Mouse (Mus musculus) forebrain, embryonic 13.5 days (tissue): Measurements from ENCODE around the gene Rsrc1. TPM values are rescaled to one million over a fixed set of nuclear protein-coding genes. Genes with fewer than 3 reads are reported as not detected.
A peak's percentile ranks its signal among the peaks of the same experiment; 100 is the strongest.

ENCODE experiments used
- ATAC-seq: fragments of 200-750 bp; cut with Nextera tagmentation; 2 replicates; pipeline ENCODE4 v1.8.0; 2017
- H3K27ac ChIP-seq: fragments of 300-500 bp; sonication (generic); 2 replicates; pipeline ENCODE4 v1.5.1; 2015; ENCODE audit warnings: inconsistent platforms, mild to moderate bottlenecking, moderate library complexity
- H3K27me3 ChIP-seq: fragments of 300-500 bp; sonication (generic); 2 replicates; pipeline ENCODE4 v1.6.1; 2015; ENCODE audit warnings: mild to moderate bottlenecking, inconsistent platforms
- H3K36me3 ChIP-seq: fragments of 300-500 bp; sonication (generic); 2 replicates; pipeline ENCODE4 v1.6.1; 2015; ENCODE audit warnings: mild to moderate bottlenecking, inconsistent platforms; ENCODE audit not compliant: poor library complexity, severe bottlenecking
- H3K4me1 ChIP-seq: fragments of 300-500 bp; sonication (generic); 2 replicates; pipeline ENCODE4 v1.6.1; 2015; ENCODE audit warnings: inconsistent platforms
- H3K4me2 ChIP-seq: fragments of 300-500 bp; sonication (generic); 2 replicates; pipeline ENCODE4 v1.6.1; 2015; ENCODE audit warnings: inconsistent platforms, mild to moderate bottlenecking, moderate library complexity
- H3K4me3 ChIP-seq: fragments of 300-500 bp; sonication (generic); 2 replicates; pipeline ENCODE4 v1.5.1; 2015; ENCODE audit warnings: mild to moderate bottlenecking, inconsistent platforms
- H3K9ac ChIP-seq: fragments of 300-500 bp; sonication (generic); 2 replicates; pipeline ENCODE4 v1.6.1; 2015; ENCODE audit warnings: mild to moderate bottlenecking, inconsistent platforms
- H3K9me3 ChIP-seq: fragments of 300-500 bp; sonication (generic); replicated peaks from 2 replicates; pipeline ENCODE4 v1.6.1; 2016; ENCODE audit warnings: inconsistent platforms
- WGBS: fragments of 180-500 bp; shearing (Covaris S2); methylation state at CpG from one replicate; pipeline ENCODE4 v1.1.7; 2015; 5-methylcytosine and 5-hydroxymethylcytosine counted together
- polyA plus RNA-seq: library from polyadenylated mRNA; unstranded; fragments of >200 nt; fragmentation: Nextera tagmentation; extraction: Ambion mirVana; gene quantifications from 2 replicates; pipeline ENCODE4 v1.2.1, GENCODE M21; 2015

Gene Rsrc1
- polyA plus RNA-seq: 29.4 and 32.4 TPM in 2 replicates

- H3K9ac ChIP-seq: peak within 1 kb of the TSS; percentile 45
- peaks cover 29% of the 10 kb centered on the region for H3K4me1 ChIP-seq
- no peaks in the 10 kb centered on the region for H3K9me3 ChIP-seq
- H3K4me3 ChIP-seq: peak within 1 kb of the TSS; percentile 41
- peak within 1 kb of the TSS; percentile 61 for H3K4me2 ChIP-seq
- no peaks in the 10 kb centered on the region for H3K36me3 ChIP-seq
- under 1% methylated on average over 40 of the region's 62 CpGs for WGBS
- ATAC-seq: peak; percentile 8; the same call in 1 of the 2 replicates
- H3K27me3 ChIP-seq: peaks cover 81% of the 10 kb centered on the region
- no peak within 1 kb of the TSS for H3K27ac ChIP-seq
These were observed at the start of gene Rsrc1 for GRCm38 (mm10) chr3:66981101-66981661. Rsrc1 (plus strand) TSS chr3:66981390.

GRCm38 (mm10) chr3:66939675-66940074 is 41.5 kb upstream of the Rsrc1 start:
- Histone ChIP-seq H3K27ac (no peak overlapping the region), H3K9me3 (no peaks in the 10 kb centered on the region), H3K4me2 (no peak overlapping the region), H3K4me3 (no peak overlapping the region), H3K36me3 (no peaks in the 10 kb centered on the region), H3K9ac (no peak overlapping the region), H3K27me3 (no peaks in the 10 kb centered on the region), H3K4me1 (no peaks in the 10 kb centered on the region)
- ATAC-seq: no peak
- 69% methylated on average over 10 of the region's 10 CpGs for WGBS

- H3K9ac ChIP-seq: no peak overlapping the region
- H3K9me3 ChIP-seq: no peaks in the 10 kb centered on the region
- H3K4me2 ChIP-seq: no peak overlapping the region
- ATAC-seq: no peak
- H3K27ac ChIP-seq: no peak overlapping the region
- H3K27me3 ChIP-seq: peaks cover 4% of the 10 kb centered on the region; the same call in 1 of the 2 replicates
- no peak overlapping the region for H3K4me3 ChIP-seq
- no peaks in the 10 kb centered on the region for H3K36me3 ChIP-seq
- H3K4me1 ChIP-seq: no peaks in the 10 kb centered on the region
- 61% methylated on average over 2 of the region's 2 CpGs for WGBS
These were observed 26.1 kb upstream of the Rsrc1 start for GRCm38 (mm10) chr3:66955126-66955525.

DNA sequence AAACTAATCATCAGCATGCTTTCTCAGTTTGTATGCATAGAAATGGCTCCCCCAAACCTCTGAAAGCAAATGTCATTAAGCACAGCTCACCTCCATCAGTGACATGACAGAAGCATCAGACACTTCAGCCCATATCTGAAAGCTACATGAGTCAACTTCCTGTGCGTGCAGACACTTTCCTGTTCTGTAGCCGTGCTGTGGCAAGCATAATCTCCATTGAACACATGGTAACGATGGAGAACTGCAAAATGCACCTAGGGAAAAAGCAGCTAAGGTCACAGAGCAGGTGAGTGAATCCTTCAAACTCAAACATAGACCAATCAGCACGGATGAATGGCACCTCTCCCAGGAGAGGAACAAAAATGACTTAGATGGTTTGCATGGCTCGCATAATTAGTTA is 21.2 kb upstream of the Rsrc1 start:
- no peak overlapping the region for H3K4me2 ChIP-seq
- peaks cover 23% of the 10 kb centered on the region; the same call in 1 of the 2 replicates for H3K27me3 ChIP-seq
- H3K4me3 ChIP-seq: no peak overlapping the region
- H3K27ac ChIP-seq: no peak overlapping the region
- no peaks in the 10 kb centered on the region for H3K9me3 ChIP-seq
- no peak overlapping the region for H3K9ac ChIP-seq
- no peaks in the 10 kb centered on the region for H3K36me3 ChIP-seq
- H3K4me1 ChIP-seq: no peaks in the 10 kb centered on the region
- no peak for ATAC-seq
- WGBS: 72% methylated on average over 5 of the region's 5 CpGs

DNA sequence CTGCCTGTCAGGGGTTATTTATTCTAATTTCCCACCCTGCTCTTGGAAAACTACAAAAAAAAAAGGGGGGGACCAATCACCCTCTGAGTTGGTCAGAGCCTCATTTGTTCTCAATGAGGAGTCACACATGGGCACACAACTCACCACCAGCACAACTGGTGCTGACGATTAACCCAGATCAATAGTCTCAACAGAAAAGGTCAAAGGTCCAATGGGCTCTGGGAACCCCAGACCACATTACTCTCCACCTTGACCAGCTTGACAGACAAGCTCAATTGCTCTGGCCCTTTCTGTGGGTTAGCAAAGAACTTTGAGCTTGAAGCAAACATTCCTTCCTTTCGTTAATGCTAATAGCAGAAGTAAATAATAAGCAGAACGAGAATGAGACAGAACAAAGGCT is 16.3 kb upstream of the Rsrc1 start:
- Histone ChIP-seq H3K36me3 (no peaks in the 10 kb centered on the region), H3K9ac (no peak overlapping the region), H3K4me3 (no peak overlapping the region), H3K27ac (no peak overlapping the region), H3K9me3 (no peaks in the 10 kb centered on the region), H3K4me1 (no peaks in the 10 kb centered on the region), H3K4me2 (no peak overlapping the region), H3K27me3 (peaks cover 52% of the 10 kb centered on the region)
- WGBS: 34% methylated on average over 3 of the region's 3 CpGs
- ATAC-seq: no peak

DNA sequence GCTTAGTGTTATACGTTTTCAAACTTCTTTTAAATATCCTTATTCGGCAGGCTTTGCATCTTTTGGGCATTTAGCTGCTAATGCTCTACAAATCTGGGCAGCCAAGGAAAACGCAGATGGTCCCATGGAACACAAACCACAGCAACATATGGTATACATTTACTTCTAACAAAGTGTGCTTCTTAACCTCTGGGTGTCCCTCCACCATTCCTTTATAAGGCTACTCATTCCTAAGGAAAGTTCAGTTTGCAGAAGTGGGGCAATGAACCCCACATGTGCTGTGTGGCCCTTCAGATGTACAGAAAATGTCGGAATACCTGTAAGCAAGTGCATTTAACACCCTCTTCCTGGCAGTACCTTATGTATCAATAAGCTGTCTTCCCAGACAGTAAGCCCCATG is 13.7 kb upstream of the Rsrc1 start:
- Histone ChIP-seq H3K9me3 (no peaks in the 10 kb centered on the region), H3K36me3 (no peaks in the 10 kb centered on the region), H3K4me3 (no peak overlapping the region), H3K4me2 (no peak overlapping the region), H3K27ac (no peak overlapping the region), H3K4me1 (peaks cover 8% of the 10 kb centered on the region; the same call in 1 of the 2 replicates), H3K9ac (no peak overlapping the region), H3K27me3 (peaks cover 64% of the 10 kb centered on the region)
- ATAC-seq: no peak
- 62% methylated on average over 4 of the region's 4 CpGs for WGBS

DNA sequence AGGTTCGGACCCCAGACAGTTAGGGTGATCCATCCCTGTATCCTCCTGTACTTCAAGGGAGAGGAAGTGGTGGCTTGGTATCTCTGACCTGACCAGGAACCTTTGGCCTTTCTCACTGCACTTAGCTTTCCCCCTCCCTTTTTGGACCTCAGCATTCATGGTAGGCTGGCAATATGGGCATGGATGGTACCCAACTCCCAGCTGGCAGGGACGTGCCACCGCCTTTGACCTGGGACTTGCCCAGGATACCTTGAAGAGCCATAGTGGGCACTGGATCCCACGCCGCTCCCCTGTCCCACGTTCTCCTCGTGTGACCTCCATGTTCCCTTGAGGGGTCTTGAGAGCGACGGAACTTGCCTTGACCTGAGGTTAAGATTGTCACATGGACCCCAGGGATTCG is 10.9 kb upstream of the Rsrc1 start:
- Histone ChIP-seq H3K4me3 (no peak overlapping the region), H3K4me2 (no peak overlapping the region), H3K9me3 (no peaks in the 10 kb centered on the region), H3K4me1 (peaks cover 17% of the 10 kb centered on the region), H3K9ac (no peak overlapping the region), H3K27ac (no peak overlapping the region), H3K36me3 (no peaks in the 10 kb centered on the region), H3K27me3 (peaks cover 79% of the 10 kb centered on the region)
- no peak for ATAC-seq
- WGBS: 2% methylated on average over 10 of the region's 10 CpGs

- Histone ChIP-seq H3K4me2 (peak overlapping the region; percentile 37), H3K27ac (no peak overlapping the region), H3K9me3 (no peaks in the 10 kb centered on the region), H3K4me3 (peak overlapping the region; percentile 7; the same call in 1 of the 2 replicates), H3K36me3 (no peaks in the 10 kb centered on the region), H3K9ac (no peak overlapping the region), H3K4me1 (peaks cover 17% of the 10 kb centered on the region), H3K27me3 (peaks cover 79% of the 10 kb centered on the region)
- 0 out of 2 replicates have a peak, but pooled peaks have one; percentile 36 for ATAC-seq
- WGBS: under 1% methylated on average over 29 of the region's 29 CpGs
These were observed 10.4 kb upstream of the Rsrc1 start for GRCm38 (mm10) chr3:66970661-66971331.

DNA sequence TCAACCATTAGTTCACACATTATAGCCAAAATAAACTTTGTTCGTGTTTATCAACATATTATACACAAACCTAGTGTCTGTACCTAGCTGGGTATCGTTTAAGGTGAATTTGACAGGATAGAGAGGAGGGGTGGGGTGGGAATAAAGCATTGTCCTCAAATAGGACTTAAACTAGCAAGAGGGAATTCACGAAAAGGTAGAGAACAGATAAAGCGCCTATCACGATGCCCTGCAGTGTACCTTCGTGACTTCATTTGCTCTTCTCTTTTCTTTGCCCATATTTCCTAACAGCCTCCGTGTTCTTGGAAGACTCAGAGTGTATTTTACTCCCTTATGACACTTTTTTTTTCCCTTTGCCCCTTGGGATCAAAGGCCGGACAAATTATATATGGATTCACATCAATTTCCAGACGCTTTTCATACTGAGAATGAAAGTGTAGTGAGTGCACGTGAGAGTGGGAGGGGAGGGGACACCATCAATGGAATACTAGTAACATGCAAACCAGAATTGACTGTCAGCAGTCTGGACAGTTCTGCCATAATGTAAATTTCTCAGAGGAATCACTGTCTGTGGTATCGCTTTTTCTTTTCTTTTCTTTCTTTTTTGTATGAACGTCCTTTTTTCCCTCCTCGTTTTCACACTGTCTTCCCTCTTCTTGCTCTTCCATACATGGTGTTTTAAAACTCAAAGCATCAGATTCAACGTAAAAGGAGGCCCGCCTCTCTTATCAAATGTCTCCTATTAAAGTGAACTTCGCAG is 8.8 kb upstream of the Rsrc1 start:
- no peak for ATAC-seq
- Histone ChIP-seq H3K9ac (no peak overlapping the region), H3K36me3 (no peaks in the 10 kb centered on the region), H3K4me1 (peaks cover 17% of the 10 kb centered on the region), H3K27ac (no peak overlapping the region), H3K4me3 (no peak overlapping the region), H3K9me3 (no peaks in the 10 kb centered on the region), H3K4me2 (no peak overlapping the region), H3K27me3 (peaks cover 85% of the 10 kb centered on the region)
- 4% methylated on average over 16 of the region's 16 CpGs for WGBS

- H3K27ac ChIP-seq: no peak overlapping the region
These were observed 7.7 kb upstream of the Rsrc1 start for GRCm38 (mm10) chr3:66973391-66973943.

GRCm38 (mm10) chr3:66974501-66974900 is 6.7 kb upstream of the Rsrc1 start:
- H3K9ac ChIP-seq: no peak overlapping the region
- H3K27me3 ChIP-seq: peaks cover 91% of the 10 kb centered on the region
- WGBS: 8% methylated on average over 3 of the region's 3 CpGs
- ATAC-seq: no peak
- H3K36me3 ChIP-seq: no peaks in the 10 kb centered on the region
- no peaks in the 10 kb centered on the region for H3K9me3 ChIP-seq
- H3K27ac ChIP-seq: no peak overlapping the region
- H3K4me3 ChIP-seq: no peak overlapping the region
- peaks cover 23% of the 10 kb centered on the region for H3K4me1 ChIP-seq
- H3K4me2 ChIP-seq: no peak overlapping the region

More at GRCm38 (mm10) chr3:66973391-66973943, 7.7 kb upstream of the Rsrc1 start:
- H3K27me3 ChIP-seq: peaks cover 85% of the 10 kb centered on the region
- peak overlapping the region; percentile 58 for H3K4me2 ChIP-seq
- no peaks in the 10 kb centered on the region for H3K9me3 ChIP-seq
- peak overlapping the region; percentile 50; the same call in 1 of the 2 replicates for H3K9ac ChIP-seq
- no peaks in the 10 kb centered on the region for H3K36me3 ChIP-seq
- ATAC-seq: peak; percentile 71
- H3K4me3 ChIP-seq: peak overlapping the region; percentile 43
- under 1% methylated on average over 59 of the region's 59 CpGs for WGBS
- peaks cover 18% of the 10 kb centered on the region for H3K4me1 ChIP-seq
